Mouse (Mus musculus) lung, adult 18-20 months (tissue): ENCODE data around the gene Syt12.

Experiments
- DNase-seq, 2 experiments: peaks; one replicate each; pipeline ENCODE4 v3.0.0; 2022; ENCODE audit warnings: mixed read lengths in 2 of 2

Gene Syt12

DNA sequence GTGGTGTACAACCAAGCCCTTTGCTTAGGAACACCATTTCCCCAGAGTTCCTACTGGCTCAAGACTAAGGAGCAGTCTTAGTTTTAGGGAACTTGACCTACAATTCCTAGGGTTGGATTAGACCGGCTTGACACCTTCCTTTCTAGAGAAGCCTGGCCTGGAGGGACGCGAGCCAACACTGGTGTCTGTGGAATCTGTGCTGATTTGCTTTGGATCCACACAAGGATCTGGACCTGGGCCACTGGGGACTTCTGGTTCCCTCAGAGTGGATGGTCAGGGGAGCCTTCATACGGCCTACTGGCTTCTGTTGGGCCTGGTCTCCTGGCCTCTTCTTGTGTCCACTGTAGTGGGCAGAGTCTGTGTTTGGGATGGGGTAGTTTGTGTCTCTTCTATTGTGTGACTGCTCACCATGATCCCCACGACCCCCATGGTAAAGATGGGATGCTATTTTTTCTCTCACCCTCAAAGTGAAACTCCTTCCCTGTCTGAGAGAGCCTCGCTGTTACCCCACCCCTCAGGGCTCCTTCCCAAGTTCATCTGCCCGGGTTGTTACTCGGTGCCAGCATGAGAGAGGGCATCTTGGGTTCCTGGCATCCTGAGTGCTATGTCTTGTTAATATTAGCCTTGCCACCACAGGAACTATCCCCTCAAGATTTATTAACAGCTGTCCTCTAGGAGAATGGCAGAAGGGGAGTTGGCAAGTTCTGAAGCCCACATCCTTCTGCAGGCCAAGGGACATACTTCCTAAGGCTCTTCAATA lies 30.4 kb downstream of the Syt12 start:
- no peak for DNase-seq

DNA sequence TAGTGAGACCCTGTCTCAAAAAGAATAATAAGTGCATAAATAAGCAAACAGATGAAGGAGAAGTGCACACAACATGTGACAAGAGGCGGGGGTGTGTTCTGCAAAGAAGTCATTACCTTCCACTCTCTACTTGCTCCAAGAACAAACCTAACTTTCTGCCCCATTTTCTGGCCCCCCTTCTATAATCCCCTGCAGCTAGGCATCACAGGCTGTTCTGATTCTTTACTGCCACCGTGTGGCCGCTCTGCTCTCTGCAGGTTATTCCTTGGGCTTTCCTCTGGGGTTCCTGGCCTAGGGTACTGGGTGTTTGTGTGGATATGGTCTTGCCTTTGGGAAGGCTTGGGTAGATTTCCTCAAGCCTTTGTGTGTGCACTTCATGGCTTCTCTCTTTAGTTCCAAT lies 34.8 kb downstream of the Syt12 start:
- DNase-seq = peak; percentile 58 to 70

DNA sequence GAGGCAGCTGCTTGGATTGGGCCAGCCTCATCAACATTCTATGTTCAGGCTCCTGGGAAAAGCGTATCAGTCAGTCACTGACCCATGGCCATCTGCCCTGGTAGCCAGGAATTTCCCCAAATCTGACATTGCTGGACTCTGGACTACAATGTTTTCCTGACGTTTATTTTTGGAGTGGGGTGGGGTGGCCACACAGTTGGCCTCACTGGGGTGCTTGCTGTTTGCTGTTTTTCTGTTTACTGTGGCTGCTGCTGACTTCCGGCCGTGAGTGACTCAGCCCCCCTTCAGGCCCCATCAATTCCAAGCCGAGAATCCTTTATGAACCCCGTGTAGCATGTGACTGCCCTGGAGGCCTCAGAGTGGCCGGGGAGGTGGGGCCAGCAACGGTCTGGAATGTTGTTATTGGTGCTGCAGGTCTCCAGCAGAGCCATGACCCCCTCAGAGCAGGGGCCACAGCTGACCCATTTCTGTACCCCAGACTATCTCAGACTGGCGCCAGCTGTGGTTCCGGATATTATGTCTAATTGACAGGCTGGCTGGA lies 35.6 kb downstream of the Syt12 start:
- DNase-seq = peak; percentile 30 to 36

DNA sequence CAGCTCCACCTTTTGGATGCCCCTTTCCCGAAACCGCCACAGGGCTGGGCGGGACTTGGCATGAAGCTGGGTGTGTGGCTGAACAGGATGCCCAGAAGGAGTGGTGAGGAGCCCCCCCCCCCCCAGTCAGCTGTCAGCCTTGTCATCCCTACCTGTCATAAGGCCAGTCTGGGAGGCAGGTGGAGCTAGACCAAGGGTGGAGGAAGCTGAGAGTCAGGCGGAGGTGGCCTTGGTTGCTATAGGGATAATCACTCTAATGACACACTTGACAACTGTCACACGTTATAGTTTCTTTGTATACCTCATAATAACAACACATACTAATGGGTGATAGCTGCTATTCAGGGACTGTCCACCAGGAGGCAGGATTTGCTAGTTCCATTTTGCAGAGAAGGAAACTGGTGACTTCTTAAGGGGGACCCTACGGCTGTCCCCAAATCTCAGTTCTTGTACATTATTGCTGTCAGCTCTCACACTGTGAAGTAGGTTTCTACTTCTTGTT lies 36.1 kb downstream of the Syt12 start:
- peak; percentile 33 to 59 for DNase-seq

DNA sequence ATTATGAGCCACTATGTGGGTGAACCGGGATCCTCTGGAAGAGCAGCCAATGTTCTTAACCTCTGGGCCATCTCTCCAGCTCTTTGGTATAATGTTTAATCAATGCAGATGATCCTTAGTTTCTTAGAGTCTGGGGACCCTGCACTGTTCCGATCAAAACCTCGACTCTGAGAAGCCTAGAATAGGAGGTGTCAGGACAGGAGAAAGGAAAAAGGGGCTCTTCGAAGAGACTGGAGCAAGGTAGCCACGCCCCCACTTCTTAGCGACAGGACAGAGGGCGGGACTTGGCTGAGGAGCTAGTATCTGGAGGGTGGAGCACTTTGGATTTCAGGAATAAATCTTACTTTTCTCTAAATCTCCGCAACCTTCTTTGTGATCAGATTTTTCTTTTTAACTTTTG lies 37.0 kb downstream of the Syt12 start:
- peak; percentile 63 to 81 for DNase-seq

DNA sequence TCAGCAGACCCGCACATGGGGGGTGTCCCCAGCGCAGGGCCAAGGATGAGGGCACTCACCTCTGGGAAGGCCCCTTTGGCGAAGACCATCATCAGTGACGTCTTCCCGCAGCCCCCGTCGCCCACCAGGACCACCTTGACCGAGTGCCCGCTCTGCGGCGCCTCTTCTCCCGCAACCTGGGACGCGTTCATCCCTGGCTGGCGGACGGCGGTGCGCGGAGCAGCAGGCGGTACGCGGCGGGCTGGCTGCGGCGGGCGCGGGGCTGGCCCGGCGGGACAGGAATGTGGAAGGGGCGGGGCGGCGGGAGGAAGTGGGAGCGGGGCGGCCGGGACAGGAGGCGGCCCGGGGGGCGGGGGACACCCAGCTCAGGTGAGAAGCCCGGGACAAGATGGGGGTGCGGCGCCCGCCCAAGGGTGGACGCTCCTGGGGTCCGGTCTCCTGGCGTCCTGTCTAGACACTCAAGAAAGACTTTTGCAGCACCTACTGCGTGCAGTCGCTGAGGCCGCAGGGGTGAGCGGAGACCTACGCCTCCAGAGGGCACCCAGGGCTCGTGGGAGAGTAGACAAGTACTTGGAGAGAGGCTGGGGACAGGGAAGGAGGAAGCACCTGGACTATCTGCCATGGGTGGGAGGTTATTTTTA lies 38.0 kb downstream of the Syt12 start, which contains the start of gene Rhod:
Gene Rhod, minus strand, starts transcription at position 272 of the 641 bp plus-strand sequence.
- peak; percentile 73 to 82 for DNase-seq

DNA sequence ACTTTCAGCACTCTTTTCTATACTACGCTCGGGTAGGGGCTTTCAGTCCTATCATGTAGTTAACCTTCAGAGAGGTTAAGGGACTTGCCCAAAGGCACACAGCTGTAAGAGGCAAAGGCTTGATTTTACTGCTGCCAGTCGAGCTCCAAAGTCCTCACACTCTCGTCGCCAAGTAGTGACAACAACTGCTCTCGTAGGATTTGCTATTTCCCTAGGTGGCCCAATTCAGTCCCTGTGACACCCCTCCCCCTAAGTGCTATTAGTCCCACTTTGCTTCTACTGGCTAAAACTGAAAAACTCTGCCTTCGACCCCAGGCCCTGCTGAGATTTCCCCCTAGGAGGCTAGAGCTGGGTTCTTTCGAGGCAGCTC lies 38.5 kb downstream of the Syt12 start:
- no peak for DNase-seq

DNA sequence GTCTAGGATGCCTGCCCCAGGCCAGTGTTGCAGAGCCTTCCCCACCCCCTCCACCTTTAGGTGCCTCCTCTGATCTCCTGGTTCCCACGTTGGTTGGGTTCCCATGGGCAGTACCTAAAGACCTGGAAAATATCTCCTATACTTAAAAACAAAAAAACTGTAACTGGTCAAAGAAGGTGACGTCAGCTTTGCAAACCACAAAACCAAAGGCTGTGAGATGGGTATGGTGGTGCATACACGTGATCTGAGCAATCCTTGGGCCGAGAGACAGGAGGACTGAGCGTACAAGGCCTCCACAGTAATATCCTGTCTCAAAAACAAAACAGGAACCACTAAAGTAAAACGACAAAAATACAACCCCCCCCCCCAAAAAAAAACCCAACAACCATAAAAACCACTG lies 39.4 kb downstream of the Syt12 start:
- DNase-seq = no peak

DNA sequence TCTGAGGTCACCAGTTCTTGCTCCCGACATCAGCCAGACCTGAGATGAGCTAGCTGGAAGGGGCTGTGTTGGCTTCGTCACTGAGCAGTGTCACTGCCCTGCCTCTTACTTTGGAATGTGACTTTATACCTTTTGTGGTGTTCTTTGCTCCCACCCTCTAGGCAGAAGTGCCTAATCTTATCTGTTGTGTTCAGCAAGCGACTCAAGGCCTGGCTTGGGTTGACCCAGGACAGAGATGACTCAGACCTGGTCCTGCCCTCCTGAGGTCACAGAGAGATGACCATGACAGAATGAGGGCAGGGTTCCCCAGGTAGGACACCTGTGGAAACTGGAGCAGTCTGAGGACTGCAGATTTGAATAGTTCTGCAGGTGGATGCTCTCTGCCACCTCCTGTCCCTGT lies 41.0 kb downstream of the Syt12 start:
- DNase-seq = no peak

DNA sequence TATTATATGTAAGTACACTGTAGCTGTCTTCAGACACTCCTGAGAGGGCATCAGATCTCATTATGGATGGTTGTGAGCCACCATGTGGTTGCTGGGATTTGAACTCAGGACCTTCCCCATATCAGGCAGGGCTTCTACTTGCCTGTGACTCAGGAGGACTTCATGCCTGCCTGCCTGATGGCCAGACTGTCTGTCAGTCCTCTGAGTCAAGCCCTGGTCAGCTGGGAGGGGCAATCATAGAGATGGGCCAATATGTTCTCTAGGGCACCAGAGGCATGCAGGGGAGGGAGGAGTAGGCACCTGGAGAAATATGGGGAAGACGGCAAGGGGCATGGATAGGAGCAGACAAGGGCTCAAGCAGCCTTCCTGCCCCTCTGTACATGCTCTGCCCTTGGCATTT lies 42.2 kb downstream of the Syt12 start:
- DNase-seq = no peak

DNA sequence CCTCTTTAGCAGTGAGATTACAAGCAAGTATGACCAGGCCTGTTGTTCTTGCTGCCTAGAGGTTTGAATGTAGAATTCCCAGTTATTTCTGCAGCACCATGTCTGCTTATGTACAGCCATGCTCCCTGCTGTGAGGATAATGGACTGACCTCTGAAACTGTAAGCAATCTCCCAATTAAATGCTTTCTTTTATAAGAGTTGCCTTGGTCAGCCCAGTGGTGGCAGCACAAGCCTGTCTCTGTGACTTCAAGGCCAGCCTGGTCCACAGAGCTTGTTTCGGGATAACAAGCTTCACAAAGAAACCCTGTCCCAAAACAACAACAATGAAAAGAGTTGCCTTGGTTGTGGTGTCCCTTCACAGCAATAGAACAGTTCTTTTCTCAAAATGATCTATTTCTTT lies 43.5 kb downstream of the Syt12 start:
- DNase-seq = no peak

DNA sequence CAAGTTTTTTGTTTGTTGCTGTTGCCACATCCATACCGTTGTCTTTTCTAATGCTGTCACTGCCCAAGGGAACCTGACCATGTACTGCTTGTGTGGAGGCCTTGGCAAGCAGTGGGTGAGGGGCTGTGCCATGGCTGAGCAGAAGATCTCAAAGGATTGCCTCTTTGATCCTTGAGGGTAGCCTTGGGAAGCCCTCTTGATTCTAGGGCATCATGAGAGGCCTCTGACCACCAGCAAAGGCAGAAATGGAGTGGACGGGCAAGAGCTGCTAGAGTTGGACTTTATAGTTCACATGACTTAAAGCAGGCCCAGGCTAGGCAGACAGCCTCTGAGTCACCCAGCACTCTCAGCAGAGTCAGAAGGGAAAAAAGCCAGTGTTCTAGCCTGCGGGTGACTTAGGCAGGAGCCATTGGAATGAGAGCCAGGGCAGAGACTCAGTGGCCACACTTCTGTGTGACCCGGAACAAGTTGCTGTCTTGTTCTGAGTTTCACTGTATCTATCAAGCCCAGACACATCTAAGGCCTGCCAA lies 47.1 kb downstream of the Syt12 start:
- DNase-seq = no peak

DNA sequence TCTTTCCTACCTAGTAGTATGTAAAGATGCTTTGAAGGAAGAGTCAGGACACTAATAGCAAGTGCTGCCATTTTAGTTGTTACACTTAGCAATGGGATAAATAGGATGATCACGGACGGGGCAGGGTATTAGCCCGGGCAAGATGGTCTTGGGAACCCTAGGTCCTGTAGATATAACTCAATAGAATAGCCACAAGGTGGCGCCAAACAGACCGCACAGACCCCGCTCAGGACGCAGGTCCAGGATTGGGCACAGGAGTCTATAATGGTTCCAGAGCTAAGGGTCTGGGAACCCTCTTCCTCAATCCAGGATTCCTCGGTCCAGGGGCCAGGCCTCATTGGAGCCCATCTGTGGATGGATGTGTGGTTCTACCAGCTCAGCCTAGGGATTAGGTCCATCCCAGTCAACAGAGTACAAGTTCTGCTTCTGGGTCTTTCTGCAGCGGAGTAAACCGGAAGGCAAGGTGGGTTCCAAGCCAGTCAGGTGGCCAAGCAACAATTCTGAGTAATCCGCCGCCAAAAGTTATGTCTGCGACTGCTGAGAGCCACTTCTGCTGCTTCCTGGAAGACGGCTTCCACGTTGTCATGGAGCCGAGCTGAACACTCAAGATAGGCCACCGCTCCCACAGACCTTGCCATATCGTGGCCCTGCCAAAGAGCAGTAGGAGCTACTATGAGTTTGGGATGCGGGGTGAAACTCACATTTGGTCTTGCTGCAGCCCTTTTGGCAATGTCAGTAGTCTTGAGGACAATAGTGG lies 51.5 kb downstream of the Syt12 start:
- DNase-seq = no peak

DNA sequence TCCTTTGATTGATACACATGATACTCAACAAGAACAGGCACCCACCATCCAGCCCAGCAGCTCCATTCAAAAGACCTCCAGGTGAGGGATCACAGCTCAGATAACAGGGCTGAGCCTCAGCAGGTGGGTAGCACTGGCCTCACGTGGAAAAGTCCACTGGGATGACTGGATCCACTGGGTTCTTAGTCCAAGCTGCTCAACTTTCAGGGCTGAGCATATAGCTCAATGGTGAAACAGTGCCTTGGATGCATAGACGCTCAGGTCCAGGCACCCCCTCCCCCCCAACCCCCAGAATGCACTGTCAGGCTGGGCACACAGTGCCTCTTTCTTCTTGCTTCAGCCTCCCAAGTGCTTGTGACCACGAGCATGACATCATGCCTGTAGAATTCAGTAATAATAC lies 54.2 kb downstream of the Syt12 start:
- DNase-seq = no peak

DNA sequence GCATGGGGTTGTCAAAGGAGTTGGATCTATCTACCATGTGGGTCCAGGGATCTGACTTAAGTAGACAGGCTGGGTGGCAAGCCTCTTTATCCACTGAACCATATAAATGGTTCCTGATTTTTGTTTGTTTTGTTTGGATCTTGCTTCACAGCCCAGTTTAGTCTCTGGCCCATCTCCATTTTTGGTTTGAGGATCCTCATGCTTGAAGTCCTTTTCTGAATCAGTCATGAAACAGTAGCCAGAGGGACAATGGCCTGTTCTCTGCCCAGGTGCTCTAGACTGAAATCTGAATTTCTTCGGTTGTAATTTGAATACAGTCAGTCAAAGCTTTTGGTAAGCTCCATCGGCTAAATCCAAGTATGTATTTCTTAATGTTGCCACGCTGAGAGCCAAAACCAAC lies 54.7 kb downstream of the Syt12 start:
- DNase-seq = no peak

DNA sequence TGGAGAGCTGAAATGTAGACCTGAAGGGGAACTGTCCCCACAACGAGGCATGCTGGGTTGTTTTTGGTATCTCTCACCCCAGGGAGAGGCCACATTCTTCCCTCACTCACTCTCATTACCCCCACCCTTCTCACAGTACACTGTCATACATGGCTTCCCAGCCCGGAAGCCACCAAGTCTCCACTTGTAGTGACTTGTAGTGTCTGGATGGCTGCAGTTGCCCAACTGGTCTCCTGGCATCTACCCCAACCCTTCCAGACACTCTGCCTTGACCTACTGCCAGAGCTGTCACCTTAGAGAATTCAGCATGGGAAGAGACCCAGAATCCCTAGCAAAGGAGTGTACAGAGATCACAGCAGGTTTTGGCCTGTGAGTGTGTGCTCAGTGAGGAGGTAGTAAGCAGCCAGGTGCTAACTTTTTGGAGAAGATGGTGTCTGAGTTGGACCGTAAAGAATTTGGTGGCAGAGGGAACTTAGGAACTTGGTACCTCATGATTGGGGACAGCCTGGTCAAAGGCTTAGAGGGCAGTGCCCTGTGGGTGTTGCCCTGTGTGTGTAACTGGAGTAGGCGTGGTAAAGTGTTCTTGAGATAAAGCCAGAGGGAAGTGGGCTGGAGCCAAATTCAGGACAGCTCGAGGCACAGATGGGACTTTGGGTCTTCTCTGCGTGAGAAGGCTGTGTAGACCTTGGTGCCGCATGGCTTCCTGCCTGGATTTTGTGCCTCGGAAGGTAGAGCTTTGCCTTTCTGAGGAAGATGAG lies 56.9 kb downstream of the Syt12 start:
- peak in 1 of 2 experiments; percentile 41 for DNase-seq

DNA sequence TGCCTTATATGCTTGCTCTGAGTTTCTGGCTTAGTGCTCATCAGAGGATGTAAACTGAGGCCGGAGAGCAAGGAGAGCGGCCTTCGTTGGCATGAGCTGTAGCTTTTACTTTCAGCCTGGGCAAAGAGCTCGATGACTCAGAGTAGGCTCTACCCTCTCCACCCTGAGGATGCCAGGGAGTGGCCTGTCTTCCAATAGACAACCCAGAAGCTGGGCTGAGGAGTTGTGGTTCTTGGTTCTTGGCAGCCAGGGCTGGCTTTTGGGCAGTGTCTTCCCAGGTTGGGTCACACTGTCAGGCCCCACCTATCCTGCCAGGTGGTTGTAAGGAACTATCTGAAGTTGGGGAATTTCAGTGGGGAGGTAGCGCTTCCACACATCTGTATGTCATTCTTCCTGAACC lies 57.5 kb downstream of the Syt12 start:
- no peak for DNase-seq

DNA sequence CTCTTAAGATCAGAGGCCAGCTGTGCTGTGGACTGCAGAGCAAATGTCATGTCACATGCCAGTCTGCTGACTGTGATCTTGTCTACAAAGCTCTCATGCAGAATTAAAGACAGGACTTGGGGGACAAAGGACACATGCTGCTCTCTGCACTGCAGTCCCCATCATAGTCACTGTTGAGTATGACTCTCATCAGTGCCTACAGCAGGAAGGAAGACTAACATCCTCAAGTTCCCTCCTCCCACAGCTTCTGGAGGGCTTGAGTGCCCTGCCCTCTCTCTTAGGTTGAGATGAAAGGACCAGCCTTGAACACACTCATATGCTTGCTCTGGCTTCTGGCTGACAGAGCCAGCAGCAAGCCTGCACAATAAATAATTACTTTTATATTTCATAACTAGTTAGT lies 59.5 kb downstream of the Syt12 start:
- no peak for DNase-seq

DNA sequence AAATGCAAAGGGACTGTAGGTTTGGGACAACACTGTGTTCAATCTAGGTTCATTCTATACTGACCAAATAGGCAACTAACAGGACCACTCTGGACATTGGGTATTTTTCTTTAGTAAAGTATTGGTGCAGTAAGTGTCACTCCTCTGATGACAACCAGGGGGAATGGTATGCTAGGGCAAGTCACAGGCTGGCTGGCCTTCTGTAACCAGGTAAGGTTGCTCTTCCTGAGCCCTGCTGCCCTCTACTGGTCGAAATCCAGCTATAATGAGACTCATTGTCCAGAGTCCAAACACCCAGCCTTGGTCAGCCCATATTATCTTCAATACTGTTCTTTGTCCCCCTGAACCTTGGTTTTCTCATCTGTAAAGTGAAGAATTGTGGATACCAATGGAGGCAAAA lies 60.1 kb downstream of the Syt12 start:
- DNase-seq = peak; percentile 64 to 75

DNA sequence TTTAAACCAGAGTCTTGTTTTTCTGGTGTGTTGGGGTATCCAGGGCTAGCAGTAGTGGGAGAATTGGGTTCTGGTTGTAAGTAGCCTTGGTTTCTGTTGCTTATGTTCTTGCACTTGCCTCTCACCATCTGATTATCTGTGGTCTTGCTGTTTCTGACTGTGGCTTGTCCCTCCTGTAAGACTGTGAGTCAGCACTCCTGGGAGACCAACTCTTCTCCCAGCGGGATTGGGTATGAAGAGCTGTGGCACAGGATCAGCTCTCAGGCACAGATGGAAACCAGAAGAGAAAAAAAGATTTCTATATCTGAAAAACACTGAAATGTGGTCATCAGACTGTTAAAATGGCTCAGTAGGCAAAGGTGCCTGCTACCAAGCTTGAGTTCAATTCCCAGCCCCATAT lies 62.6 kb downstream of the Syt12 start:
- DNase-seq = no peak

DNA sequence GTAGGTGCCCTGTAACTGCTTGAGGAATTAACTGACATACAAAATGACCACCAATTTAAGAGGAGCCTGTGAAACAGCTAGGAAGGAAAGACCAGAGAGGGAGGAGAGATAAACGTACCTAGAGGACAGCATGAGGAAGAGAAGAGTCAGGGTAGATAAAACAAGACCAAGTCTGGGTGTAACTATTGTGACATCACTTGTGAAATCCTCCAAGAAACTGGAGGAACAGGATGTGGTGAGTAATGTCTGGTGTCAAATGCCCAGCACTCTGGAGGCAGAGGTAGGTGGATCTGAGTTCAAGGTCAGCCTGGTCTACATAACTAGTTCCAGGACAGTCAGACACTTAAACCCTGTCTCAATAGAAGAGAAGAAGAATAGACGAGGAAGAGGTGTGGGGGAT lies 68.2 kb downstream of the Syt12 start:
- no peak for DNase-seq

DNA sequence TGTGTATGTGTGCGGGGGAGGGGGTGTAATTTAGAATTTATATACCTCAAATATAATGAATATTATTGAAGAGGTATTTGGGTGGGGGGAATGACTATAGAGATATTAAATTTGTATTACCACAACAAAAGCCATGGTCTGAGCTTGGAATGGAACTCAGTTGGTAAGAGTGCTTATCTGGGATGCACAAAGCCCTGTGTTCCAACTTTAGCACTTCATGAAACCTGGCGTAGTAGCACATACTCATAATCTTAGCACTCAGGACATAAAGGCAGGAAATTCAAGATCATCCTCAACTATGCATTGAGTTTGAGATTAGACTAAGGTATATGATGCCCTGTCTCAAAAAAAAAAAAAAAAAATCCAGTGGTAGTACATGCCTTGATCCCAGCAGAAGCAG lies 72.4 kb downstream of the Syt12 start:
- DNase-seq = no peak
